Mouse (Mus musculus) stomach, embryonic 15.5 days (tissue): ENCODE measurements around the gene Cltc. TPM values are rescaled to one million over a fixed set of nuclear protein-coding genes. Genes with fewer than 3 reads are reported as not detected.

Experiments used
- ATAC-seq: fragments of 200-750 bp; cut with Nextera tagmentation; 2 replicates; pipeline ENCODE4 v1.8.0; 2017; ENCODE audit warnings: low read depth, moderate number of reproducible peaks, moderate TSS enrichment; ENCODE audit not compliant: insufficient read depth, low FRiP score
- H3K27ac ChIP-seq: fragments of 300-500 bp; sonication (generic); 2 replicates; pipeline ENCODE4 v1.5.1; 2015; ENCODE audit warnings: mild to moderate bottlenecking, inconsistent platforms
- H3K27me3 ChIP-seq: fragments of 300-500 bp; sonication (generic); replicated peaks from 2 replicates; pipeline ENCODE4 v1.6.1; 2015; ENCODE audit warnings: inconsistent platforms
- H3K36me3 ChIP-seq: fragments of 300-500 bp; sonication (generic); 2 replicates; pipeline ENCODE4 v1.6.1; 2015; ENCODE audit warnings: inconsistent platforms
- H3K4me1 ChIP-seq: fragments of 300-500 bp; sonication (generic); 2 replicates; pipeline ENCODE4 v1.6.1; 2015; ENCODE audit warnings: inconsistent platforms
- H3K4me2 ChIP-seq: fragments of 300-500 bp; sonication (generic); 2 replicates; pipeline ENCODE4 v1.6.1; 2015; ENCODE audit warnings: mild to moderate bottlenecking, inconsistent platforms
- H3K4me3 ChIP-seq: fragments of 300-500 bp; sonication (generic); replicated peaks from 2 replicates; pipeline ENCODE4 v1.5.1; 2015; ENCODE audit warnings: inconsistent platforms
- H3K9ac ChIP-seq: fragments of 300-500 bp; sonication (generic); 2 replicates; pipeline ENCODE4 v1.6.1; 2015; ENCODE audit warnings: inconsistent platforms
- H3K9me3 ChIP-seq: fragments of 300-500 bp; sonication (generic); 2 replicates; pipeline ENCODE4 v1.6.1; 2016; ENCODE audit warnings: inconsistent platforms
- WGBS: fragments of 180-500 bp; shearing (Covaris S2); methylation state at CpG from one replicate; pipeline ENCODE4 v1.1.7; 2015; 5-methylcytosine and 5-hydroxymethylcytosine counted together
- polyA plus RNA-seq: library from polyadenylated mRNA; unstranded; fragments of >200 nt; fragmentation: Nextera tagmentation; extraction: Ambion mirVana; gene quantifications from 2 replicates; pipeline ENCODE4 v1.2.1, GENCODE M21; 2015

Gene Cltc
- polyA plus RNA-seq, 1 experiment from 2014 or later: 117 TPM

DNA sequence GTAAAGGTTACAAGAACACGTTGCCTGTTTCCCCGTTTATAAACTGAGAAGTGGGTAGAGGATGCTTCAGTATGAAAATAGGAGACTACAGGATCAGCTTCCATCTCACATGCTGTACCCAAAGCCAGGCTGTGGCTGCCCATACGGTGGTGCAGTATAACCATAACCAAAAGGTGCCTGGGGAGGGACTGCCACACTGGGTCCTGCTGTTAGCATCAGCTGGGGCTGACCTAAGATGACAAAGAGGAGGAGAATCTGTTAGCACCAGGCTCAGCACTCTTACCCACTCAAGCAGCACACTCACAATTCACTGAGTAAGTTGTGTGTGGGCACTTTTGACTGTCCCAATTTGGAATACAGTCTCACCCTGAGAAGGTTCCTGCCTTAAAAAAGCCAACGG lies 61.9 kb downstream of the Cltc start:
- H3K4me1 ChIP-seq: no peaks in the 10 kb centered on the region
- H3K27me3 ChIP-seq: no peaks in the 10 kb centered on the region
- no peaks in the 10 kb centered on the region for H3K9me3 ChIP-seq
- 79% methylated on average over 4 of the region's 4 CpGs for WGBS
- H3K4me2 ChIP-seq: no peak overlapping the region
- H3K9ac ChIP-seq: no peak overlapping the region
- no peak for ATAC-seq
- no peak overlapping the region for H3K4me3 ChIP-seq
- no peak overlapping the region for H3K27ac ChIP-seq
- peaks cover 48% of the 10 kb centered on the region for H3K36me3 ChIP-seq

DNA sequence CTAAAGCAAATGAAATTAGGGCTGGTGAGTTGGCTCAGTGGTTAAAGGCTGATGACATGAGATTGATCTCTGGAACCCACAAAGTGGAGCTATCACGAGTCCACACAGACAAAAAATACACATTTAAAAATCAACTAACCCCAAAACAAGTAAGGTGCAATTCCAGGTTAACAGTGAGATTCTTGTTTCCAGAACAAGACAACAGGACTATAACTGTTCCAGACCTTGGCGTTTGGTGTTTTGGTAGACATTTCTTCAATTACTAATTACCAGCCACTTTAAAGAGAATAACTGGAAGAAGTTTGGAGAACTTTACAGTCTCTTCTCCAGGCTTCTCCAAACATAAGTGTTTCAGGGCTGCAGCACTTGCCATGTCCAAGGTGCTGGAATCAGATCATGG lies 64.8 kb downstream of the Cltc start:
- no peaks in the 10 kb centered on the region for H3K9me3 ChIP-seq
- ATAC-seq: no peak
- H3K27ac ChIP-seq: no peak overlapping the region
- no peak overlapping the region for H3K4me2 ChIP-seq
- no peak overlapping the region for H3K9ac ChIP-seq
- H3K4me1 ChIP-seq: no peaks in the 10 kb centered on the region
- WGBS: 82% methylated on average over 2 of the region's 2 CpGs
- no peak overlapping the region for H3K4me3 ChIP-seq
- H3K27me3 ChIP-seq: no peaks in the 10 kb centered on the region
- peaks cover 30% of the 10 kb centered on the region for H3K36me3 ChIP-seq

DNA sequence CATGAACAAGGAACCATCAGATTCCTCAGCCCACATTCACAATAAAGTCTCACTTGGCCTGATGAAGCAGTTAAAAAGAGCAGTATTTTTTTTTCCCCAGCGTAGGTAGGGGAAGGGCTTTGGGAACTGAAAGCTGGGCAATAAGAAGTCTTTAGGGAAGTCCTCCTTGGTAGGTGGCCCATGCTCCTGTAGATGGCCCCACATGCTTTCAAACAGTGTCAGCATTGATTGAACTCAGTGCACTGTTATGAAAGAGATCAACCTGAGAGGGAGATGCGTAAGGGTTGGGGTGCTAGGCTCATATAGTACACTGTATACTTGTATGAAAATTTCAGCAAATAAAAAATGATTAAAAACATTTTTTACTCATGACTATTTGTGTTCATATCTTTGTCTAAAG lies 65.4 kb downstream of the Cltc start:
- WGBS: 88% methylated on average over 2 of the region's 2 CpGs
- no peaks in the 10 kb centered on the region for H3K9me3 ChIP-seq
- no peak overlapping the region for H3K9ac ChIP-seq
- no peak overlapping the region for H3K27ac ChIP-seq
- H3K36me3 ChIP-seq: peaks cover 24% of the 10 kb centered on the region
- H3K4me2 ChIP-seq: no peak overlapping the region
- H3K27me3 ChIP-seq: no peaks in the 10 kb centered on the region
- no peaks in the 10 kb centered on the region for H3K4me1 ChIP-seq
- no peak for ATAC-seq
- H3K4me3 ChIP-seq: no peak overlapping the region

DNA sequence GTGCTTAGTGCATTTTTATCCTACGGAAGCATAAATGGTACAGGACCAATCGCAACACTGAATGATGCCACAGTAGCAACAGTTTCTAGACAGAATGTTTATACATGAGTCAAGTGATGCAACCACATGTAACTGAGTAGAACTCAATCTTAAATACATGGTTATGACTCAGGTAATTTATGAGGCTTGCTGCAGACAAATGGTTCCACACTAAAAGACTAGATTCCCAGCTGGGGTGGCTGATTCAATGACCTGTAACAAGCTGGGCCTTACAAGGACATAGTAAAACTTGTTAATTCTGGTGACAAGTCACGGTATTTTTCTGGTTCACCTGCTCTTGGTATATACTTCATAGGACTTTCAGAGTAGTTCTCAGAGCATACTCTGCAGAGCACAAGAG lies 65.9 kb downstream of the Cltc start:
- Histone ChIP-seq H3K4me2 (no peak overlapping the region), H3K9me3 (no peaks in the 10 kb centered on the region), H3K4me1 (no peaks in the 10 kb centered on the region), H3K27me3 (no peaks in the 10 kb centered on the region), H3K36me3 (peaks cover 21% of the 10 kb centered on the region), H3K9ac (no peak overlapping the region), H3K27ac (no peak overlapping the region), H3K4me3 (no peak overlapping the region)
- WGBS: 91% methylated on average over 3 of the region's 3 CpGs
- no peak for ATAC-seq

DNA sequence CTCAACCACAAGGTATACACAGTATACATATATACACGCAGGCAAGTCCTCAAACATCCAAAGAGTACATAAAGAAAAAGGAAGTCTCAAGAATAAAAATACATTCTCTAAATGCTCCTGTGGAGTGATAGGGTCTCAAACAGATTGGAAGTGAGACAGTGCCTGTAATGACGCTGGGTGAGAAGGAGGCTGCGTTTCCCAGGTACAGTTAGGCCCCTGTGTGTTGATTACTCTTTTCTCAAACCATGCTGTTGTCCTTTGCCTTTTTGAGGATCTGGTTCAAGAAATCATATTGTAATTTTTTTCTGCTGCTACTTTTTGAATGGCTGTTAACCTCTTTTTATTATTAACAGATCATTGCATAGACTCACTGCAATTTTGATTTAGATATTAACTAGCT lies 67.0 kb downstream of the Cltc start:
- ATAC-seq: no peak
- H3K4me3 ChIP-seq: no peak overlapping the region
- H3K27me3 ChIP-seq: no peaks in the 10 kb centered on the region
- no peak overlapping the region for H3K9ac ChIP-seq
- WGBS: 77% methylated on average over 3 of the region's 3 CpGs
- peaks cover 17% of the 10 kb centered on the region for H3K36me3 ChIP-seq
- H3K9me3 ChIP-seq: no peaks in the 10 kb centered on the region
- H3K4me1 ChIP-seq: 0 out of 2 replicates have a peak, but pooled peaks cover 1% of the 10 kb centered on the region
- no peak overlapping the region for H3K27ac ChIP-seq
- H3K4me2 ChIP-seq: no peak overlapping the region

DNA sequence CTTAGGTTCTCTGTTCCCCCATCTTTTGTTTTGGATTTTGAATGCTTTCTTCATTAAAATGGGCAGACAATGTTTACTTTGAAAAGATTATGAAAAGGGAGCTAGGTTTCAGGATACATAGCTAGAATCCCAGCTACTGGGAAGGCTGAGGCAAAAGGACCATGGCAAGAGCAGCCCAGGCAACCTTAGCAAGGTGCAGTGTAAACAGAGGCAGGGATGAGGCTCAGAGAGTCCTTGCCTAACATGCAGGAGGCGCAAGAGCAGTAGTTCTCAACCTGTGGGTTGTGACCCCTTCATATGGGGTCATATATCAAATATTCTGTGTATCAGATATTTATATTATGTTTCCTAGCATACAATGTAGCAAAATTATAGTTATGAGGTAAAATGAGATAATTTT lies 72.0 kb downstream of the Cltc start:
- Histone ChIP-seq H3K27me3 (no peaks in the 10 kb centered on the region), H3K36me3 (0 out of 2 replicates have a peak, but pooled peaks cover 3% of the 10 kb centered on the region), H3K4me1 (peaks cover 15% of the 10 kb centered on the region; the same call in 1 of the 2 replicates), H3K4me2 (peak overlapping the region; percentile 79), H3K27ac (no peak overlapping the region), H3K4me3 (peak overlapping the region; percentile 66; the same call in 1 of the 2 replicates), H3K9me3 (no peaks in the 10 kb centered on the region), H3K9ac (no peak overlapping the region)
- WGBS: 77% methylated on average over 1 of the region's 1 CpGs
- ATAC-seq: no peak

DNA sequence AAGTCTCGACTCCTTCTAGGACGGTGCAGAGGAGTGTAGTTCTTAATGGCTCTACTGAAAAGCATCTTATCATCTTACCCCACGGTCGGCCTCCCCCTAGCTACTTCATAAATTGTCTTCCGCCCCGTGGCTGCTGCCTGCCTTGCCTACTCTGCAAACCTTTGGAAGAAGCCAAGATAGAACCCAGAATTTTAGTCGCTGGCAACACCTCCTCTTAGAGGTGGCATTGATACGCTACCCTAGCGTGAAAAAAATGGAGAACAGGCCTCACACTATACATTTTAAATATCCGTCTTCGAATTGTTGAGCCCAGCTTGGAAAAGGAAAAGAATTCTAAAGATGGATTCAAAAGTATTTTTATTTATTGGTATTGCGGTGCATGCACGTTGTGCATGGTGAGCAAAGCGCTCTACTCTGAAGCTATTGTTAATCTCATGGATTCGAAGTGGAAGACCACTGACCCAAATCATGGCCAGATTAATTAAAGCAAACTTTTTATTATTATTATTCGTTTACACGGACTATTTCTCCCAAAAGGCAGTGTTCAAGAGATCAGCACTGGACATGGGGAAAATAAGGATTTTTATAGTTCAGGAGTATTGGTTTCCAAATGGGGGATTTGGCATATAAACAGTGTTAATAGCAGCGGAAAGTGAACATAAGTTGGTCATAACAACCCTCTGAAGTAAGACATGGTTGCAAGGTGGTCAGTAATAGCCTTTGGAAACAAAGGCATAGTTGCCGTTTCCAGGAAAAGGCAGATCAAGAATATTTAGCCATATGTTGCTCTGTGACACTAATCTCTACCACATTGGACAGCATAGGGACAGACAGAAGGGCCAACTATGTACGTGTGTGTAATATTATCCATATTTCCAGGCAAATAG lies 73.0 kb downstream of the Cltc start:
- Histone ChIP-seq H3K4me1 (peaks cover 15% of the 10 kb centered on the region; the same call in 1 of the 2 replicates), H3K9me3 (no peaks in the 10 kb centered on the region), H3K4me3 (peak overlapping the region; percentile 66), H3K4me2 (peak overlapping the region; percentile 79), H3K27ac (peak overlapping the region; percentile 95), H3K9ac (peak overlapping the region; percentile 75), H3K36me3 (no peaks in the 10 kb centered on the region), H3K27me3 (no peaks in the 10 kb centered on the region)
- no peak for ATAC-seq
- 4% methylated on average over 20 of the region's 20 CpGs for WGBS

DNA sequence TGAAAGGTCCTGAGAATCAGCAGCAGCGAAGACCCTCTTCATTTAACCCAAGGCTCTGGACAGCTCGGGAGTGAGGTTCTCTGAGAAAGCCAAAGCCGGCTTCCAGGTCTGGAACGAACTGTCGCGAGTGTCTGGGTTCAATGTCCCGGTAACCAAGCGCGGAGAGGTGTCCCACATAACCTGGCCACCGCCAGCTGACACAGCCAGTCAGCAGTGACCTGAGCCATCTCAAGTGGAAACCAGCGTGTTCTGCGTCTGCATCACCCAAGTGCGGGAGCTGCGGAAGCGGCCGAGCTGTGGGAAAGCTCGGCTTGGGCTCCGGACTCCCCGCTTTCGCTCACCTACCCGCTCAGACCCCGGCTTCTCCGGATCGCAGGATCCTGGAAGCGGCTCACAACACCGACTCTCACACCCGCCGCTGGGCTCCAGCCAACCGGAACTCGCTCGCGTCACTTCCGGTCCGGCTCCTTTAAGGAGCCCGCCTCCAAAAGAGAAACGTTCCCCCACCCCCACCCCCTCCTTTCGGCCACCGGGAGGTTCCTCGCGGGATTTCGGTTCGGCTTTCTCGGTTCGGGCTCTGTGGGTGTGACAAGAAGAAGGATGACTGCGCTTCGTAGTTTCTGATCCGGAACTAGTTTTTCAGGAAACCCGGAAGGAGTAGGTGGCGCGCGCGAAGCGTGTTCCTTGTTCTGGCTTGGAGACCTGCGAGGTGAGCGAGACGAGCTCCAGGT lies 73.8 kb downstream of the Cltc start, which contains the start of the genes Vmp1 and Ptrh2:
Vmp1 (minus strand) TSS at position 442 of the 731 bp plus-strand sequence.
Ptrh2 (plus strand) TSS at position 591 of the 731 bp plus-strand sequence.
- Histone ChIP-seq H3K4me3 (peak within 1 kb of the TSS; percentile 66), H3K4me2 (peak within 1 kb of the TSS; percentile 79), H3K4me1 (peaks cover 15% of the 10 kb centered on the region; the same call in 1 of the 2 replicates), H3K36me3 (no peaks in the 10 kb centered on the region), H3K27me3 (no peaks in the 10 kb centered on the region), H3K27ac (peak within 1 kb of the TSS; percentile 95), H3K9ac (peak within 1 kb of the TSS; percentile 75), H3K9me3 (no peaks in the 10 kb centered on the region)
- WGBS: under 1% methylated on average over 56 of the region's 56 CpGs
- ATAC-seq: peak; percentile 94

DNA sequence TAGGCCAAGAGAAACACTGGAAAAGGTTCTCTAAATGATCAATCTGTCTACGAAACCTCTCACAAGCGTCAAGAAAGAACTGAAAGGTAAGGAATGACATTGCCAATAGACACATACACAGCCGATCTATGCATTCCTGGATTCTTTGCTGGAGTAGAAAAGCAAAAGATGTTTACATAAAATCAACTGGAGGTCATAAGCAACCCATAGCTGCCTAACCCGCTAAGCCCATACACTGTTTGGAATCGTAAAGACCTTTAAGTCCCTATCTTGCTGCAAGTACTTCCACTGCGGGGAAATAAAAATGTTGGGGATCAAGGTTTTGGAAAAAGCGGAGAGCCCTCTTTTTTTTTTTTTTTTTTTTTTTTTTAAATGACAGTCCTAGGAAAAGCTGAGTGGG lies 74.5 kb downstream of the Cltc start:
- Histone ChIP-seq H3K36me3 (no peaks in the 10 kb centered on the region), H3K9me3 (no peaks in the 10 kb centered on the region), H3K4me2 (peak overlapping the region; percentile 79), H3K4me3 (peak overlapping the region; percentile 66), H3K27me3 (no peaks in the 10 kb centered on the region), H3K4me1 (peaks cover 15% of the 10 kb centered on the region; the same call in 1 of the 2 replicates), H3K27ac (no peak overlapping the region), H3K9ac (peak overlapping the region; percentile 75; the same call in 1 of the 2 replicates)
- WGBS: 25% methylated on average over 7 of the region's 7 CpGs
- no peak for ATAC-seq

DNA sequence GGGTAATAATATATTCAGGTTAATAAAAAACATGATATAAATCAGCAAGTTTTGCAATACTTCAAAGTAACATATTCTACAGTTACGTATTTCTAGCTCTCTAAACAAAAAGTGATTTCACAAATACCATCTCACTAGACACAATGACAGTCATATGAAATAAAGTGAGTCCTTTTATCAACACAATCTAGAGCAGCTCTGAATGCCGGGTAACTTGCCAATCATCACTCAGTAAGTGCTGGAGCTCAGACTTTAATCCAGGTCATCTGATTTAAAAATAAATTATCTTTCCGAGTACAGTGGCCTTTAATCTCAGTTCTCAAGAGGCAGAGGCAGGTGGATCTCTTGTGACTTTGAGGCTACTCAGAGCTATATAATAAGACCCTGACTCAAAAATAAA lies 75.9 kb downstream of the Cltc start:
- Histone ChIP-seq H3K27me3 (no peaks in the 10 kb centered on the region), H3K9ac (no peak overlapping the region), H3K4me2 (0 out of 2 replicates have a peak overlapping the region, but pooled peaks have one; percentile 13), H3K36me3 (no peaks in the 10 kb centered on the region), H3K27ac (no peak overlapping the region), H3K4me1 (peaks cover 15% of the 10 kb centered on the region; the same call in 1 of the 2 replicates), H3K9me3 (no peaks in the 10 kb centered on the region), H3K4me3 (no peak overlapping the region)
- ATAC-seq: no peak
- 88% methylated on average over 3 of the region's 3 CpGs for WGBS

DNA sequence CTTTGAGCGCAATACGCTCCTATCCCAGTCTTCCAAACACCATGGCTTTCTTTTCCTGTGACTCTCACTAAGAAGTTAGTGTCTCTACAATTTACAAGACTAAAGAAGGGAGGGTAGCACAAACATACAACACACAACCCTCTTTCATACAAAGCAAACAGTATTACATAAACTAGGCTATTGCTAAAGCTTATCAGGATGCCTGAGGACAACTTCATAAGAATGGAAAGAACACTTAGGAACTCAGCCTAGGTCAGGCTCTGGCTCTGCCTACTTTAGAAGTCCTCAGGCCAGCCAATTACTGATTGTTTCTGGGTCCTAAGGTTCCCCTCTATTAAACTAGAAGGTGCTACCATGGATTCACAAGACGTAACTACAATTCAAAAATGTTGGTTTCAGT lies 76.6 kb downstream of the Cltc start:
- ATAC-seq: no peak

More for the DNA sequence above, 76.6 kb downstream of the Cltc start:
- Histone ChIP-seq H3K36me3 (no peaks in the 10 kb centered on the region; the same call in 1 of the 2 replicates), H3K4me3 (no peak overlapping the region), H3K4me1 (peaks cover 15% of the 10 kb centered on the region; the same call in 1 of the 2 replicates), H3K27me3 (no peaks in the 10 kb centered on the region), H3K4me2 (no peak overlapping the region), H3K9me3 (no peaks in the 10 kb centered on the region), H3K27ac (no peak overlapping the region), H3K9ac (no peak overlapping the region)
- WGBS: 95% methylated on average over 3 of the region's 3 CpGs
